Mouse (Mus musculus): ENCODE data around the gene Tmem200b. TPM values are rescaled to one million over a fixed set of nuclear protein-coding genes. Genes with fewer than 3 reads are reported as not detected.

The Tmem200b gene
- total and polyA plus RNA-seq, 2 experiments from 2014 or later = 0.97 to 23.5 TPM

DNA sequence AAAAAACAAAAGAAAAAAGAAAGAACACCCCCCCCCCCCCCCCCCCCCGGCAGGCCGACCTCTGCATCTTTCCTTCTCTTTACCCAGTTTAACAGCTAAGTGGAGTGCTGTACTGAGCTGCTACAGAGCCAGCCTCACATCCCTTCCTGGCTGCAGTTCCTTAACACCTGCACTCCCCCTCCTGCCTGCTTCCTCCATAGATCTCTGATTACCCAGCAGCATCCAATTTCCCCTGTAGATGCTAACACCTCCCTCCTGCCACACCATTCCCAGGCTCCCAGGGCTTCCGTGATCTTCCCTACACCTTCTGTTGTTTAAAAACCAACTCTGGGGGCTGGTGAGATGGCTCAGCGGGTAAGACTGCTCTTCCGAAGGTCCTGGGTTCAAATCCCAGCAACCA is 10.1 kb upstream of the Tmem200b start:
- no peak overlapping the region for H3K4me2 ChIP-seq (ENCODE audit: low read depth, low read length)
- H3K4me1 ChIP-seq (ENCODE audit: control insufficient read depth, insufficient read depth) = peaks cover 5% of the 10 kb centered on the region; the same call in 1 of the 2 replicates
- ATAC-seq (ENCODE audit: insufficient read depth, low read depth) (no peak), DNase-seq (ENCODE audit: low spot score) (no peak)
- no peak overlapping the region for H3K4me3 ChIP-seq (ENCODE audit: low read depth, low read length)
- no peak for TF ChIP-seq EP300 (IDR thresholded peaks at IDR 0.05; ENCODE audit: low read depth)
- TF ChIP-seq CTCF (IDR thresholded peaks at IDR 0.05; ENCODE audit: low read depth) = no peak
- no peak overlapping the region for H3K27ac ChIP-seq (ENCODE audit: low read depth)
- H3K27me3 ChIP-seq (ENCODE audit: control insufficient read depth, insufficient read depth, low read length) = peaks cover 27% of the 10 kb centered on the region
- H3K36me3 ChIP-seq (replicated peaks; ENCODE audit: control insufficient read depth, insufficient read depth, low read length) = no peaks in the 10 kb centered on the region
- H3K9me3 ChIP-seq (replicated peaks; ENCODE audit: control insufficient read depth, low read length) = no peaks in the 10 kb centered on the region
- H3K9ac ChIP-seq (replicated peaks; ENCODE audit: low read depth, low read length) = no peak overlapping the region
- WGBS = 63% methylated on average over 3 of the region's 5 CpGs

DNA sequence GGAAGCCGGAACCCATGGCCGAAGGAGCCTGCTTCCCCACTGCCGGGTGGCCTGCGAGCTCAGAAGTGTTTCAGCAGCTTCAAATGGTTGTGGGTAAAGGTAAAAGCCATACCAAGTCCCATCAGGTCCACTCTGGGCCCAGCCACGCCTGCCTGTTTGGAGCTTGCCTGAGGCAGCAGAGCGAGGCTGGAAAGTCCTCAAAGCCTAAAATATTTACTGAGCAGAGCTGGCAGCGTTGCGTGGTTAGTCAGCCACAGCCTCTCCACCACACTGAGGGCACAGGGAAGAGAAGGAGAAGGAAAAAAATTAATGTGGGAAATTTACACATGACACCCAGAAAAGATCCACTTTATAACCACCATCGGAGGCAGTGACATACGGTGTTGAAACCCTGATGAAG is 8.0 kb upstream of the Tmem200b start:
- no peaks in the 10 kb centered on the region for H3K9me3 ChIP-seq (replicated peaks; ENCODE audit: control insufficient read depth, low read length)
- DNase-seq (ENCODE audit: low spot score) (no peak), ATAC-seq (ENCODE audit: insufficient read depth, low read depth) (no peak)
- H3K4me3 ChIP-seq (ENCODE audit: low read depth, low read length) = no peak overlapping the region
- H3K36me3 ChIP-seq (replicated peaks; ENCODE audit: control insufficient read depth, insufficient read depth, low read length) = no peaks in the 10 kb centered on the region
- peaks cover 5% of the 10 kb centered on the region; the same call in 1 of the 2 replicates for H3K4me1 ChIP-seq (ENCODE audit: control insufficient read depth, insufficient read depth)
- WGBS = 67% methylated on average over 10 of the region's 10 CpGs
- H3K9ac ChIP-seq (replicated peaks; ENCODE audit: low read depth, low read length) = no peak overlapping the region
- no peak overlapping the region for H3K4me2 ChIP-seq (ENCODE audit: low read depth, low read length)
- no peak overlapping the region for H3K27ac ChIP-seq (ENCODE audit: low read depth)
- TF ChIP-seq CTCF (IDR thresholded peaks at IDR 0.05; ENCODE audit: low read depth) = no peak
- TF ChIP-seq EP300 (IDR thresholded peaks at IDR 0.05; ENCODE audit: low read depth) = no peak
- peaks cover 30% of the 10 kb centered on the region for H3K27me3 ChIP-seq (ENCODE audit: control insufficient read depth, insufficient read depth, low read length)

DNA sequence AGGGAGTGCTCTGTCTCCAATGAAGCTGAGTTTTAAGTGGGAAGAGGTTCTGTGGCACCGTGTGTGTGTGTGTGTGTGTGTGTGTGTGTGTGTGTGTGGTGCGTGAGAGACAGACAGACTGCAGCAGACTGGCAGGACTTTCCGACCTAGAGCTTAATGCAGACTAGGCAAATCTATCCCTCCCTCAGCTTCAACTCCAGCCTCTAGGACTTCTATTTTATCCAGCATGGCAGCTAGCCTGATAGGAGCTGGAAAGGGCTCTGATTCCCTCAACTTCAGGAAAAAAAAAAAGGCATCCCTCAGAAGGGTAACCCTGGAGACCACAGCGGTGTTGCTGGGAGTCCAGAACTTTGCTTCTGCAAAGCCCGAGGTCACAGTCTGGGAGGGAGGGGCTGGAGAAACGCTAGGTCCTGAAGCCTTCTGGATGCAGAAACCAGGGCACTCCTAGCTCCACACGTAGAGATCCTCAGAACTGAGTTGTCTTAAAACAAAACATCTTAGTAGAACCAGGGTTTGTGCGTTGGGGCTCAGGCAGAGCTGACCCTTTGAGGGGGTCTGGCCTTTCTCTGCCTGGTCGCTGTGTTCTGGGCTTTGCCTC is 7.4 kb upstream of the Tmem200b start:
- H3K4me1 ChIP-seq (ENCODE audit: control insufficient read depth, insufficient read depth) = peaks cover 9% of the 10 kb centered on the region
- H3K27ac ChIP-seq (ENCODE audit: low read depth) = no peak overlapping the region
- DNase-seq (ENCODE audit: low spot score) = no peak
- TF ChIP-seq EP300 (IDR thresholded peaks at IDR 0.05; ENCODE audit: low read depth) = no peak
- no peak for TF ChIP-seq CTCF (IDR thresholded peaks at IDR 0.05; ENCODE audit: low read depth)
- ATAC-seq (ENCODE audit: insufficient read depth, low read depth) = no peak
- no peaks in the 10 kb centered on the region for H3K36me3 ChIP-seq (replicated peaks; ENCODE audit: control insufficient read depth, insufficient read depth, low read length)
- WGBS = 42% methylated on average over 9 of the region's 9 CpGs
- H3K4me2 ChIP-seq (ENCODE audit: low read depth, low read length) = no peak overlapping the region
- H3K9ac ChIP-seq (replicated peaks; ENCODE audit: low read depth, low read length) = no peak overlapping the region
- H3K9me3 ChIP-seq (replicated peaks; ENCODE audit: control insufficient read depth, low read length) = no peaks in the 10 kb centered on the region
- H3K4me3 ChIP-seq (ENCODE audit: low read depth, low read length) = no peak overlapping the region
- H3K27me3 ChIP-seq (ENCODE audit: control insufficient read depth, insufficient read depth, low read length) = peaks cover 30% of the 10 kb centered on the region

DNA sequence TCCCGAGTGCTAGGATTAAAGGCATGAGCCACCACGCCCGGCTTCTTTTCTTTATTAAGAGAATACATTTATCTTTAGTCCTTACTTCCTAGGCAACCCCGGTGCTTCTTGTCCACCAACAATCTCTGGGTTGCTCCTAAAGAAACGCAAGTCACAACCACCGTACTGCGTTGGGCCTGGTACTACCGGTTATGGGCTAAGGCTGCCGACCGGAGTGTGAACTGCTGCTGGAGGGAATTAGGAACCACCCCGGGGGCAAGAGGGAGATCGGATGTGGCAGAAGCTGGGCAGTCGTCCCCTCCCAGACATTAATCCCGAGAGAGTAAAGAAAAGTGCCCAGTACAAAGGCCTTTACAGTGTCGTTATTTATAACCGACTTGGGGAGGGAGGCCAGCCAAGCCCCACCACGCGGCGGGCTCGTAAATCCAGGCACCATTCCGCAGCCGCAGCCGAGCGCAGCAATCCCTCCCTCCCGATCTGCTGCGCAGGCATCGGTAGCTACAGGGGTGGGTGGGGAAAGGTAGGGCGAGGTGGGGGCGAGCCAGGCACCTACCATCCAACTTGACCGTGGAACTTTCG is 6.6 kb upstream of the Tmem200b start:
- H3K27me3 ChIP-seq (ENCODE audit: control insufficient read depth, insufficient read depth, low read length) = peaks cover 30% of the 10 kb centered on the region
- H3K27ac ChIP-seq (ENCODE audit: low read depth) = no peak overlapping the region
- H3K9me3 ChIP-seq (replicated peaks; ENCODE audit: control insufficient read depth, low read length) = no peaks in the 10 kb centered on the region
- peak overlapping the region; percentile 23 for H3K4me3 ChIP-seq (ENCODE audit: low read depth, low read length)
- no peak overlapping the region; the same call in 1 of the 2 replicates for H3K9ac ChIP-seq (replicated peaks; ENCODE audit: low read depth, low read length)
- no peak for ATAC-seq (ENCODE audit: insufficient read depth, low read depth)
- WGBS = 6% methylated on average over 31 of the region's 31 CpGs
- no peaks in the 10 kb centered on the region for H3K36me3 ChIP-seq (replicated peaks; ENCODE audit: control insufficient read depth, insufficient read depth, low read length)
- DNase-seq (ENCODE audit: low spot score) = peak; percentile 47
- H3K4me2 ChIP-seq (ENCODE audit: low read depth, low read length) = peak overlapping the region; percentile 56
- peaks cover 15% of the 10 kb centered on the region for H3K4me1 ChIP-seq (ENCODE audit: control insufficient read depth, insufficient read depth)
- TF ChIP-seq CTCF (IDR thresholded peaks at IDR 0.05; ENCODE audit: low read depth) = no peak
- TF ChIP-seq EP300 (IDR thresholded peaks at IDR 0.05; ENCODE audit: low read depth) = no peak

DNA sequence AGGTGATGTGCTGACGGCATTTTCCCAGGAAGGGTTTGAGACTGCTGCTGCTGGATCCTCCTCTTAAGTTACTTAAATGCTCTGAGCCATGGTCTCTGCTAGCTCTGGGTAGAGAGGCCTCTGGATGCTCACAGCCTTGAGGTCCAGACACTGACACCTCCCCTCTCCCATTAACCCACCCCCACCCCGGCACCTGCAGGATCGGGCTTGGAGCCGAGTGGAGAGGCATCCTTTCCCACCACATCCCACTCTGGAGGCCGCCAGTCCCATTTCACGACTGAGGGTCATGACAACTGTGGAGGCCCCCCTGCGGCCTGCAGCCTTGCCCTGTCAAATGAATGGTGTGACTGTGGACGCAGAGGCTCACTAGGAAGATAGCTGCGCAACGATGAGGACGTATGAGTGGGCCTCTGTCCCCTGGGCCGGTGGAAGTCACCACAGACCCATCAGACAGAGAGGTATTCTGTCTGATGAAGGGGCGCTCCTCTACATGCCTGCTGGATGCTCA is 5.7 kb upstream of the Tmem200b start:
- ATAC-seq (ENCODE audit: insufficient read depth, low read depth) = no peak
- H3K36me3 ChIP-seq (replicated peaks; ENCODE audit: control insufficient read depth, insufficient read depth, low read length) = no peaks in the 10 kb centered on the region
- no peaks in the 10 kb centered on the region for H3K9me3 ChIP-seq (replicated peaks; ENCODE audit: control insufficient read depth, low read length)
- H3K4me1 ChIP-seq (ENCODE audit: control insufficient read depth, insufficient read depth) = peaks cover 15% of the 10 kb centered on the region
- H3K4me3 ChIP-seq (ENCODE audit: low read depth, low read length) = no peak overlapping the region
- TF ChIP-seq CTCF (IDR thresholded peaks at IDR 0.05; ENCODE audit: low read depth) = no peak
- TF ChIP-seq EP300 (IDR thresholded peaks at IDR 0.05; ENCODE audit: low read depth) = no peak
- WGBS = 51% methylated on average over 13 of the region's 13 CpGs
- H3K4me2 ChIP-seq (ENCODE audit: low read depth, low read length) = no peak overlapping the region
- no peak for DNase-seq (ENCODE audit: low spot score)
- H3K9ac ChIP-seq (replicated peaks; ENCODE audit: low read depth, low read length) = no peak overlapping the region
- H3K27me3 ChIP-seq (ENCODE audit: control insufficient read depth, insufficient read depth, low read length) = peaks cover 30% of the 10 kb centered on the region
- no peak overlapping the region for H3K27ac ChIP-seq (ENCODE audit: low read depth)
